In genomic region chr11:72535519-72535918, GRCm38 (mm10) we compare ENCODE assay signal across 8 mouse cellular contexts. TPM values are rescaled to one million over a fixed set of nuclear protein-coding genes. Genes with fewer than 3 reads are reported as not detected.
DNase-seq lines count a peak whose midpoint lies in the region; ATAC-seq and TF ChIP-seq lines count a peak whose summit lies in the region.
"Had no signal": no experiment of that assay in that cellular context is flagged by ENCODE, and none has a peak within 500 bp of the region (broad histone marks: within the 10 kb centered on the region; RNA-seq: fewer than 3 reads in every experiment).

No protein-coding gene starts in this region.

- 85% methylated on average over 3 of the region's 3 CpGs for WGBS in spleen, adult 2 months

- no peak overlapping the region for H3K4me3 ChIP-seq in layer of hippocampus, adult 2 months
- H3K4me3 ChIP-seq in E14TG2a.4 (replicated peaks; ENCODE audit: low read length) = no peak overlapping the region
- no peak overlapping the region for H3K4me3 ChIP-seq in spleen, adult 2 months (ENCODE audit: extremely low read depth, insufficient read depth, insufficient read length)

- intact Hi-C loops in left cerebral cortex, postnatal 4 days (cut with DNase I) = no loop called here

- H3K27ac ChIP-seq in layer of hippocampus, adult 2 months = no peak overlapping the region
- no peak overlapping the region for H3K27ac ChIP-seq in spleen, adult 2 months (ENCODE audit: insufficient read depth, low read length)

- no peaks in the 10 kb centered on the region for H3K9me3 ChIP-seq in E14TG2a.4 (ENCODE audit: low read length)

- ATAC-seq in inflammation-experienced regulatory T-cells, adult 6 months = no peak

- DNase-seq in layer of hippocampus, adult 2 months (ENCODE audit: low spot score in 2 of 2) = no peak
- no peak for DNase-seq in layer of hippocampus, adult 18-20 months (ENCODE audit: low spot score in 2 of 2)
- peak; percentile 78 for DNase-seq in ZHBTc4 (ENCODE audit: low read depth, low spot score)
- no peak for DNase-seq in spleen, adult 2 months (ENCODE audit: low read depth in 1 of 2, low spot score in 2 of 2)
- DNase-seq in left cerebral cortex, postnatal 4 days = no peak
- DNase-seq: heart, postnatal 14 days had no signal

- H3K27me3 ChIP-seq in E14TG2a.4 (ENCODE audit: insufficient read depth, low read length) = peaks cover 2% of the 10 kb centered on the region; the same call in 1 of the 2 replicates
- no peaks in the 10 kb centered on the region for H3K27me3 ChIP-seq in spleen, adult 2 months (ENCODE audit: control insufficient read depth, insufficient read depth, low read length)

- peaks cover 37% of the 10 kb centered on the region for H3K4me1 ChIP-seq in E14TG2a.4 (replicated peaks; ENCODE audit: low read depth, low read length)
- peaks cover 20% of the 10 kb centered on the region; the same call in 1 of the 2 replicates for H3K4me1 ChIP-seq in spleen, adult 2 months (ENCODE audit: control insufficient read depth, insufficient read depth, insufficient read length)

- TF ChIP-seq POLR2A in spleen, adult 2 months (IDR thresholded peaks at IDR 0.05; ENCODE audit: low read depth, low read length) = no peak

- H3K36me3 ChIP-seq in E14TG2a.4 (ENCODE audit: insufficient read depth, low read length) = no peaks in the 10 kb centered on the region
- peaks cover 4% of the 10 kb centered on the region for H3K36me3 ChIP-seq in spleen, adult 2 months (ENCODE audit: control insufficient read depth, insufficient read depth, low read length)

- peak; percentile 72 for TF ChIP-seq CTCF in layer of hippocampus, adult 2 months (conservative IDR thresholded peaks at IDR 0.05)
- TF ChIP-seq CTCF in E14TG2a.4 (conservative IDR thresholded peaks at IDR 0.05; ENCODE audit: low read length) = peak; percentile 93
- TF ChIP-seq CTCF in spleen, adult 2 months (IDR thresholded peaks at IDR 0.05; ENCODE audit: extremely low read depth, insufficient read depth, insufficient read length, insufficient replicate concordance) = peak; percentile 24; the same call in 1 of the 2 replicates

RNA-seq across cellular contexts. Expression of gene Spns3, which starts 14.8 kb away (rescaled TPM):
- total RNA-seq in layer of hippocampus, adult 2 months (2021) = under 1 TPM; 0.13 to 0.47 TPM
- under 1 TPM; 0.25 to 0.27 TPM for total RNA-seq in layer of hippocampus, adult 18-20 months (2021)
- polyA plus RNA-seq in spleen, adult 2 months (2012; rRNA removed) = 18.8 and 24.6 TPM in 2 replicates
- 1 to 10 TPM in 1 of 3 experiments, under 1 TPM in 2; 0.24 to 1.2 (median 0.25) TPM for polyA plus RNA-seq in inflammation-experienced regulatory T-cells, adult 6 months (2017; shearing (Covaris generic))
- total RNA-seq in left cerebral cortex, postnatal 4 days (2021) = under 1 TPM; 0.18 to 0.26 TPM

RNA-seq across cellular contexts. Expression of gene Spns2, which starts 45.8 kb away (rescaled TPM):
- total RNA-seq in layer of hippocampus, adult 2 months (2021) = 100 to 1,000 TPM; 101 to 105 TPM
- 100 to 1,000 TPM in 1 of 2 experiments, 10 to 100 TPM in 1; 95.6 to 103 TPM for total RNA-seq in layer of hippocampus, adult 18-20 months (2021)
- polyA plus RNA-seq in spleen, adult 2 months (2012; rRNA removed) = 43.4 and 44.7 TPM in 2 replicates
- polyA plus RNA-seq in inflammation-experienced regulatory T-cells, adult 6 months (2017; shearing (Covaris generic)) = not detected
- total RNA-seq in left cerebral cortex, postnatal 4 days (2021) = 10 to 100 TPM; 36.5 to 37.0 TPM

Comparison
In these comparisons a context has a peak if more than half of its experiments do, and no peak if none do; other contexts are left out.
1. CTCF ChIP-seq: peak in every context shown above with its lines; median percentile 93 in E14TG2a.4; 72 in layer of hippocampus, adult 2 months; 24 in spleen, adult 2 months.